In the genomic region with DNA sequence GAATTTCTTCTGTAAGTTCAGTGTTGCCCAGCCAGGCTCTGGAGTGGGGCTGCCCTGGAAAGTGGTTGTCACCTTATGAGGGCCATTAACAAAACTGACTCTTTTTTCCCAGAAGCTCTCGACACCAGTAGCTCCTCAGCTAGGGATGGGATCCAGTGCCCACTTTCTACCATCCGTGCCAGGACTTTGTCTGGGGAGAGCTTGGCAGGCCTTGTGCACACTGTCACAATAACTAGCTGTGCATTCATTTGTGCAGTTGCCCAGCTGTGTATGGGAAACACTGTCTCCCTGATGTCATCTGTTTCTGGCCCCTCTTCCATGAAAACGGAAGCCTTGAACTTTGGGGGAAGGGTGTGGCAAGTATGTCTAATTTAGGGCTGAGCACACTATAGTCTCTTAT, we compare ENCODE assay signal across 28 mouse cellular contexts. TPM values are rescaled to one million over a fixed set of nuclear protein-coding genes. Genes with fewer than 3 reads are reported as not detected.
A peak's percentile ranks its signal among the peaks of the same experiment; 100 is the strongest.
DNase-seq lines count a peak whose midpoint lies in the region; ATAC-seq and TF ChIP-seq lines count a peak whose summit lies in the region.
"Had no signal": no experiment of that assay in that cellular context is flagged by ENCODE, and none has a peak within 500 bp of the region (broad histone marks: within the 10 kb centered on the region; RNA-seq: fewer than 3 reads in every experiment).

No protein-coding gene starts in this region.

- no peak overlapping the region for H3K4me3 ChIP-seq in forebrain, postnatal 0 days (ENCODE audit: low read depth, low read length)
- no peak overlapping the region for H3K4me3 ChIP-seq in forebrain, embryonic 16.5 days (replicated peaks; ENCODE audit: low read length)
- H3K4me3 ChIP-seq in midbrain, postnatal 0 days (ENCODE audit: low read depth, low read length), result no peak overlapping the region
- no peak overlapping the region for H3K4me3 ChIP-seq in midbrain, embryonic 16.5 days (ENCODE audit: low read depth, low read length)
- H3K4me3 ChIP-seq: embryonic facial prominence, embryonic 12.5 days; heart, embryonic 10.5 days; heart, embryonic 15.5 days; hindbrain, embryonic 15.5 days; intestine, embryonic 15.5 days; layer of hippocampus, adult 2 months; left cerebral cortex, adult 2 months; liver, embryonic 12.5 days; megakaryocyte, embryonic 14.5 days; midbrain, embryonic 12.5 days had no signal

- H3K4me1 ChIP-seq in forebrain, postnatal 0 days (ENCODE audit: insufficient read depth), result no peaks in the 10 kb centered on the region
- 0 out of 2 replicates have a peak, but pooled peaks cover 5% of the 10 kb centered on the region for H3K4me1 ChIP-seq in forebrain, embryonic 16.5 days (replicated peaks; ENCODE audit: control insufficient read depth, insufficient read depth, low read length)
- H3K4me1 ChIP-seq in midbrain, postnatal 0 days (ENCODE audit: insufficient read depth, low read length), result no peaks in the 10 kb centered on the region
- H3K4me1 ChIP-seq in midbrain, embryonic 16.5 days (ENCODE audit: control insufficient read depth, insufficient read depth, low read length), result no peaks in the 10 kb centered on the region
- H3K4me1 ChIP-seq: intestine, embryonic 15.5 days; midbrain, embryonic 12.5 days had no signal

- H3K4me2 ChIP-seq in forebrain, postnatal 0 days (ENCODE audit: low read depth), result no peak overlapping the region
- no peak overlapping the region for H3K4me2 ChIP-seq in forebrain, embryonic 16.5 days (ENCODE audit: low read length)
- no peak overlapping the region for H3K4me2 ChIP-seq in midbrain, postnatal 0 days (ENCODE audit: low read depth, low read length, poor library complexity, severe bottlenecking)
- H3K4me2 ChIP-seq in midbrain, embryonic 16.5 days (ENCODE audit: low read length), result no peak overlapping the region
- H3K4me2 ChIP-seq: embryonic facial prominence, embryonic 12.5 days; heart, embryonic 15.5 days; hindbrain, embryonic 15.5 days; intestine, embryonic 15.5 days; liver, embryonic 12.5 days; midbrain, embryonic 12.5 days had no signal

- TF ChIP-seq CTCF in forebrain, postnatal 0 days (IDR thresholded peaks at IDR 0.05; ENCODE audit: low read depth), result no peak
- no peak for TF ChIP-seq CTCF in midbrain, postnatal 0 days (IDR thresholded peaks at IDR 0.05)
- TF ChIP-seq CTCF in brain, embryonic 14.5 days (IDR thresholded peaks at IDR 0.05; ENCODE audit: borderline replicate concordance, extremely low read depth, insufficient read depth, insufficient read length), result no peak

- no peaks in the 10 kb centered on the region for H3K27me3 ChIP-seq in forebrain, postnatal 0 days (ENCODE audit: insufficient read depth, low read length)
- no peaks in the 10 kb centered on the region for H3K27me3 ChIP-seq in forebrain, embryonic 16.5 days (replicated peaks; ENCODE audit: control insufficient read depth, insufficient read depth, low read length)
- no peaks in the 10 kb centered on the region for H3K27me3 ChIP-seq in midbrain, postnatal 0 days (ENCODE audit: insufficient read depth, low read length)
- H3K27me3 ChIP-seq in midbrain, embryonic 16.5 days (ENCODE audit: control insufficient read depth, insufficient read depth, low read depth, low read length), result no peaks in the 10 kb centered on the region
- H3K27me3 ChIP-seq: CH12.LX; embryonic facial prominence, embryonic 12.5 days; heart, embryonic 15.5 days; hindbrain, embryonic 15.5 days; intestine, embryonic 15.5 days; liver, embryonic 12.5 days; megakaryocyte, embryonic 14.5 days; midbrain, embryonic 12.5 days had no signal

- no peak overlapping the region for H3K9ac ChIP-seq in forebrain, postnatal 0 days
- no peak overlapping the region for H3K9ac ChIP-seq in forebrain, embryonic 16.5 days (replicated peaks; ENCODE audit: low read depth, low read length)
- H3K9ac ChIP-seq in midbrain, postnatal 0 days (replicated peaks; ENCODE audit: low read length, poor library complexity, severe bottlenecking), result no peak overlapping the region
- H3K9ac ChIP-seq in midbrain, embryonic 16.5 days (ENCODE audit: low read depth, low read length), result no peak overlapping the region
- H3K9ac ChIP-seq: embryonic facial prominence, embryonic 12.5 days; heart, embryonic 15.5 days; hindbrain, embryonic 15.5 days; intestine, embryonic 15.5 days; liver, embryonic 12.5 days; liver, postnatal 0 days; midbrain, embryonic 12.5 days had no signal

- WGBS in forebrain, postnatal 0 days, result 35% methylated on average over 3 of the region's 3 CpGs
- 39% methylated on average over 3 of the region's 3 CpGs for WGBS in forebrain, embryonic 16.5 days
- 70% methylated on average over 3 of the region's 3 CpGs for WGBS in midbrain, postnatal 0 days
- WGBS in midbrain, embryonic 16.5 days, result 74% methylated on average over 3 of the region's 3 CpGs

- peak; percentile 47 for DNase-seq in cerebellum, adult 9-11 months
- DNase-seq in cerebellum, adult 11 months, result no peak
- DNase-seq in forebrain, postnatal 0 days, result peak; percentile 18
- peak; percentile 68 for DNase-seq in midbrain, postnatal 0 days (ENCODE audit: low spot score)
- DNase-seq in brain, embryonic 14.5 days (ENCODE audit: low read depth), result peak; percentile 41
- DNase-seq: adrenal gland, adult 8-10 months; embryo, embryonic 11 days; gastrocnemius, postnatal 25 days; heart, adult 11 months; kidney, adult 2 months; kidney, postnatal 36 days; liver, postnatal 0 days; lung, postnatal 4 days; right cerebral cortex, postnatal 4 days had no signal

- TF ChIP-seq POLR2A in brain, embryonic 14.5 days (IDR thresholded peaks at IDR 0.05; ENCODE audit: borderline replicate concordance, extremely low read depth, insufficient read depth, insufficient read length, poor library complexity, severe bottlenecking), result no peak

- H3K27ac ChIP-seq in forebrain, postnatal 0 days (ENCODE audit: low read depth, low read length), result no peak overlapping the region
- H3K27ac ChIP-seq in forebrain, embryonic 16.5 days (ENCODE audit: low read length), result no peak overlapping the region
- no peak overlapping the region for H3K27ac ChIP-seq in midbrain, postnatal 0 days (ENCODE audit: low read depth, low read length)
- no peak overlapping the region for H3K27ac ChIP-seq in midbrain, embryonic 16.5 days (ENCODE audit: low read length)
- H3K27ac ChIP-seq: embryonic facial prominence, embryonic 12.5 days; heart, embryonic 10.5 days; heart, embryonic 15.5 days; hindbrain, embryonic 15.5 days; intestine, embryonic 15.5 days; layer of hippocampus, adult 2 months; left cerebral cortex, adult 2 months; liver, embryonic 12.5 days; midbrain, embryonic 12.5 days; stomach, postnatal 0 days had no signal

- peak; percentile 50; the same call in 1 of the 2 replicates for ATAC-seq in forebrain, postnatal 0 days
- ATAC-seq in forebrain, embryonic 16.5 days, result no peak
- ATAC-seq in midbrain, postnatal 0 days (ENCODE audit: low FRiP score), result no peak
- no peak for ATAC-seq in midbrain, embryonic 16.5 days
- ATAC-seq: intestine, embryonic 15.5 days; liver, embryonic 12.5 days; liver, postnatal 0 days had no signal

- H3K36me3 ChIP-seq in forebrain, postnatal 0 days (ENCODE audit: insufficient read depth), result no peaks in the 10 kb centered on the region
- no peaks in the 10 kb centered on the region for H3K36me3 ChIP-seq in forebrain, embryonic 16.5 days (ENCODE audit: control insufficient read depth, insufficient read depth)
- H3K36me3 ChIP-seq in midbrain, postnatal 0 days (ENCODE audit: insufficient read depth, low read length), result no peaks in the 10 kb centered on the region
- H3K36me3 ChIP-seq in midbrain, embryonic 16.5 days (ENCODE audit: control insufficient read depth, insufficient read depth, low read length), result no peaks in the 10 kb centered on the region
- H3K36me3 ChIP-seq: embryonic facial prominence, embryonic 12.5 days; heart, embryonic 15.5 days; hindbrain, embryonic 15.5 days; intestine, embryonic 15.5 days; liver, embryonic 12.5 days; midbrain, embryonic 12.5 days had no signal

- no peaks in the 10 kb centered on the region for H3K9me3 ChIP-seq in forebrain, postnatal 0 days (ENCODE audit: low read length)
- no peaks in the 10 kb centered on the region for H3K9me3 ChIP-seq in forebrain, embryonic 16.5 days (ENCODE audit: control insufficient read depth, low read length)
- H3K9me3 ChIP-seq in midbrain, postnatal 0 days (ENCODE audit: low read length), result no peaks in the 10 kb centered on the region
- H3K9me3 ChIP-seq in midbrain, embryonic 16.5 days (replicated peaks; ENCODE audit: control insufficient read depth, low read length, poor library complexity, severe bottlenecking), result no peaks in the 10 kb centered on the region
- H3K9me3 ChIP-seq: embryonic facial prominence, embryonic 12.5 days; heart, embryonic 15.5 days; hindbrain, embryonic 15.5 days; intestine, embryonic 15.5 days had no signal

RNA-seq across cellular contexts. Expression of gene Inpp4a, which starts 33.1 kb away (rescaled TPM):
- total RNA-seq in forebrain, postnatal 0 days (2014; rRNA removed), result 34.3 and 41.2 TPM in 2 replicates
- polyA plus RNA-seq in forebrain, postnatal 0 days (2015; fragmentation: Nextera tagmentation; extraction: Ambion mirVana), result 52.0 and 72.1 TPM in 2 replicates
- 57.5 and 65.2 TPM in 2 replicates for polyA plus RNA-seq in forebrain, embryonic 16.5 days (2015; fragmentation: Nextera tagmentation; extraction: Ambion mirVana)
- total RNA-seq in midbrain, postnatal 0 days (2014; rRNA removed), result 48.8 and 64.1 TPM in 2 replicates
- polyA plus RNA-seq in midbrain, postnatal 0 days (2015; fragmentation: Nextera tagmentation; extraction: Ambion mirVana), result 82.9 and 85.8 TPM in 2 replicates
- 78.9 and 79.9 TPM in 2 replicates for polyA plus RNA-seq in midbrain, embryonic 16.5 days (2015; fragmentation: Nextera tagmentation; extraction: Ambion mirVana)
- polyA plus RNA-seq in brain, embryonic 14.5 days (2012; rRNA removed), result 34.6 and 47.3 TPM in 2 replicates
